Mouse (Mus musculus) embryonic facial prominence, embryonic 10.5 days (tissue): ENCODE results near the gene F2r. TPM values are rescaled to one million over a fixed set of nuclear protein-coding genes. Genes with fewer than 3 reads are reported as not detected.

ENCODE experiments used
- DNase-seq: peaks from one replicate; pipeline ENCODE4 v3.0.0-alpha.2; 2017; ENCODE audit warnings: low spot score
- H3K27ac ChIP-seq: fragments of 300-500 bp; sonication (generic); replicated peaks from 2 replicates; pipeline ENCODE4 v1.5.1; 2016; ENCODE audit warnings: mild to moderate bottlenecking
- H3K27me3 ChIP-seq: fragments of 300-500 bp; sonication (generic); replicated peaks from 2 replicates; pipeline ENCODE4 v1.6.1; 2016; ENCODE audit warnings: low read depth, mild to moderate bottlenecking; ENCODE audit not compliant: poor library complexity, severe bottlenecking
- H3K36me3 ChIP-seq: fragments of 300-500 bp; sonication (generic); replicated peaks from 2 replicates; pipeline ENCODE4 v1.6.1; 2016; ENCODE audit warnings: mild to moderate bottlenecking, moderate library complexity
- H3K4me1 ChIP-seq: fragments of 300-500 bp; sonication (generic); 2 replicates; pipeline ENCODE4 v1.6.1; 2016
- H3K4me3 ChIP-seq: fragments of 300-500 bp; sonication (generic); 2 replicates; pipeline ENCODE4 v1.5.1; 2016; ENCODE audit warnings: mild to moderate bottlenecking, moderate library complexity
- H3K9me3 ChIP-seq: fragments of 300-500 bp; sonication (generic); 2 replicates; pipeline ENCODE4 v1.6.1; 2016; ENCODE audit warnings: mild to moderate bottlenecking
- WGBS: fragments of 180-500 bp; shearing (Covaris S2); methylation state at CpG from one replicate; pipeline ENCODE4 v1.1.7; 2016; 5-methylcytosine and 5-hydroxymethylcytosine counted together
- polyA plus RNA-seq: library from polyadenylated mRNA; unstranded; fragments of >200 nt; fragmentation: Nextera tagmentation; extraction: Ambion mirVana; gene quantifications from 2 replicates; pipeline ENCODE4 v1.2.1, GENCODE M21; 2016

F2r gene
- polyA plus RNA-seq, 1 experiment from 2014 or later = 120 TPM

GRCm38 (mm10) chr13:95608416-95609087 is 9.7 kb downstream of the F2r start:
- no peak for DNase-seq
- WGBS = 93% methylated on average over 6 of the region's 6 CpGs

GRCm38 (mm10) chr13:95607019-95607418 is 11.3 kb downstream of the F2r start:
- Histone ChIP-seq H3K27ac (no peak overlapping the region), H3K4me1 (peaks cover 3% of the 10 kb centered on the region; the same call in 1 of the 2 replicates), H3K9me3 (no peaks in the 10 kb centered on the region), H3K27me3 (no peaks in the 10 kb centered on the region), H3K4me3 (no peak overlapping the region), H3K36me3 (peaks cover 97% of the 10 kb centered on the region)
- DNase-seq = no peak
- 94% methylated on average over 8 of the region's 8 CpGs for WGBS

More at GRCm38 (mm10) chr13:95608416-95609087, 9.7 kb downstream of the F2r start:
- H3K9me3 ChIP-seq = no peaks in the 10 kb centered on the region
- H3K4me3 ChIP-seq = no peak overlapping the region
- H3K27ac ChIP-seq = no peak overlapping the region
- H3K4me1 ChIP-seq = peaks cover 3% of the 10 kb centered on the region; the same call in 1 of the 2 replicates
- no peaks in the 10 kb centered on the region for H3K27me3 ChIP-seq
- H3K36me3 ChIP-seq = peaks cover 97% of the 10 kb centered on the region

- no peaks in the 10 kb centered on the region for H3K27me3 ChIP-seq
- H3K4me3 ChIP-seq = no peak overlapping the region
- no peaks in the 10 kb centered on the region for H3K4me1 ChIP-seq
- H3K27ac ChIP-seq = no peak overlapping the region
- DNase-seq = no peak
- no peaks in the 10 kb centered on the region for H3K9me3 ChIP-seq
- 98% methylated on average over 25 of the region's 25 CpGs for WGBS
- H3K36me3 ChIP-seq = peaks cover 87% of the 10 kb centered on the region
These were observed 14.0 kb downstream of the F2r start for GRCm38 (mm10) chr13:95604288-95604687.

- no peaks in the 10 kb centered on the region for H3K9me3 ChIP-seq
- DNase-seq = no peak
- H3K4me3 ChIP-seq = no peak overlapping the region
- 72% methylated on average over 3 of the region's 3 CpGs for WGBS
- no peaks in the 10 kb centered on the region for H3K27me3 ChIP-seq
- H3K27ac ChIP-seq = no peak overlapping the region
- H3K36me3 ChIP-seq = peaks cover 47% of the 10 kb centered on the region
- 0 out of 2 replicates have a peak, but pooled peaks cover 12% of the 10 kb centered on the region for H3K4me1 ChIP-seq
These were observed 18.4 kb downstream of the F2r start for GRCm38 (mm10) chr13:95599833-95600359.

- Histone ChIP-seq H3K4me1 (0 out of 2 replicates have a peak, but pooled peaks cover 12% of the 10 kb centered on the region), H3K27ac (no peak overlapping the region), H3K9me3 (no peaks in the 10 kb centered on the region), H3K27me3 (no peaks in the 10 kb centered on the region), H3K36me3 (peaks cover 31% of the 10 kb centered on the region), H3K4me3 (no peak overlapping the region)
- no peak for DNase-seq
- 88% methylated on average over 18 of the region's 18 CpGs for WGBS
These were observed 19.9 kb downstream of the F2r start for GRCm38 (mm10) chr13:95598232-95598920.

GRCm38 (mm10) chr13:95597578-95597977 is 20.7 kb downstream of the F2r start:
- H3K36me3 ChIP-seq = peaks cover 23% of the 10 kb centered on the region
- no peak overlapping the region for H3K27ac ChIP-seq
- 88% methylated on average over 10 of the region's 10 CpGs for WGBS
- H3K9me3 ChIP-seq = no peaks in the 10 kb centered on the region
- no peaks in the 10 kb centered on the region for H3K27me3 ChIP-seq
- H3K4me1 ChIP-seq = peaks cover 16% of the 10 kb centered on the region; the same call in 1 of the 2 replicates
- DNase-seq = no peak
- H3K4me3 ChIP-seq = no peak overlapping the region

GRCm38 (mm10) chr13:95596689-95597088 is 21.6 kb downstream of the F2r start:
- H3K4me3 ChIP-seq = no peak overlapping the region
- no peaks in the 10 kb centered on the region for H3K9me3 ChIP-seq
- DNase-seq = no peak
- H3K27ac ChIP-seq = no peak overlapping the region
- WGBS = 84% methylated on average over 7 of the region's 7 CpGs
- peaks cover 17% of the 10 kb centered on the region; the same call in 1 of the 2 replicates for H3K4me1 ChIP-seq
- H3K36me3 ChIP-seq = peaks cover 16% of the 10 kb centered on the region
- H3K27me3 ChIP-seq = no peaks in the 10 kb centered on the region

- H3K9me3 ChIP-seq = no peaks in the 10 kb centered on the region
- no peaks in the 10 kb centered on the region for H3K27me3 ChIP-seq
- DNase-seq = no peak
- peaks cover 8% of the 10 kb centered on the region for H3K36me3 ChIP-seq
- H3K27ac ChIP-seq = 0 out of 2 replicates have a peak overlapping the region, but pooled peaks have one; percentile 3
- H3K4me3 ChIP-seq = no peak overlapping the region
- H3K4me1 ChIP-seq = peaks cover 17% of the 10 kb centered on the region; the same call in 1 of the 2 replicates
- WGBS = 50% methylated on average over 5 of the region's 5 CpGs
These were observed 22.4 kb downstream of the F2r start for GRCm38 (mm10) chr13:95595921-95596320.

GRCm38 (mm10) chr13:95595411-95595810 is 22.9 kb downstream of the F2r start:
- Histone ChIP-seq H3K27ac (no peak overlapping the region), H3K4me1 (peaks cover 17% of the 10 kb centered on the region; the same call in 1 of the 2 replicates), H3K4me3 (no peak overlapping the region), H3K9me3 (no peaks in the 10 kb centered on the region), H3K27me3 (no peaks in the 10 kb centered on the region), H3K36me3 (peaks cover 3% of the 10 kb centered on the region)
- 84% methylated on average over 7 of the region's 7 CpGs for WGBS
- no peak for DNase-seq

GRCm38 (mm10) chr13:95592860-95593259 is 25.4 kb downstream of the F2r start:
- peaks cover 12% of the 10 kb centered on the region; the same call in 1 of the 2 replicates for H3K4me1 ChIP-seq
- no peak overlapping the region for H3K27ac ChIP-seq
- H3K36me3 ChIP-seq = no peaks in the 10 kb centered on the region
- 74% methylated on average over 10 of the region's 10 CpGs for WGBS
- no peaks in the 10 kb centered on the region for H3K27me3 ChIP-seq
- peak; percentile 30 for DNase-seq
- no peaks in the 10 kb centered on the region for H3K9me3 ChIP-seq
- no peak overlapping the region for H3K4me3 ChIP-seq

- Histone ChIP-seq H3K4me1 (peaks cover 10% of the 10 kb centered on the region; the same call in 1 of the 2 replicates), H3K36me3 (no peaks in the 10 kb centered on the region), H3K27ac (no peak overlapping the region), H3K27me3 (no peaks in the 10 kb centered on the region), H3K9me3 (no peaks in the 10 kb centered on the region), H3K4me3 (no peak overlapping the region)
- no peak for DNase-seq
- 89% methylated on average over 3 of the region's 3 CpGs for WGBS
These were observed 26.7 kb downstream of the F2r start for GRCm38 (mm10) chr13:95591606-95592005.

- DNase-seq = no peak
- H3K9me3 ChIP-seq = no peaks in the 10 kb centered on the region
- no peak overlapping the region for H3K4me3 ChIP-seq
- WGBS = 87% methylated on average over 4 of the region's 4 CpGs
- no peak overlapping the region for H3K27ac ChIP-seq
- H3K27me3 ChIP-seq = no peaks in the 10 kb centered on the region
- H3K4me1 ChIP-seq = peaks cover 9% of the 10 kb centered on the region; the same call in 1 of the 2 replicates
- no peaks in the 10 kb centered on the region for H3K36me3 ChIP-seq
These were observed 30.7 kb downstream of the F2r start for GRCm38 (mm10) chr13:95587628-95588027.
